Mouse (Mus musculus) mouse embryonic stem cell (cell line): ENCODE measurements around the gene Magi2.
"Not testable (repeated sequence)": the region's sequence is repeated elsewhere in the genome, so short reads cannot be mapped to it uniquely, and the experiment has no call there.

Experiments
- in situ Hi-C, 2 experiments: fragments of 300-500 bp; cut with MboI; formaldehyde crosslinking; loops; 1 replicate in 1 of 2; 3 replicates in 1 of 2; pipeline ENCODE4 v1.14.3; 2019 to 2020; ENCODE audit warnings: low sequenced_read_pairs in 2 of 2, low pct_unique_long_range_greater_than_20kb in 1 of 2, mixed read lengths in 1 of 2; ENCODE audit not compliant: unreplicated experiment in 1 of 2

Magi2 gene

DNA sequence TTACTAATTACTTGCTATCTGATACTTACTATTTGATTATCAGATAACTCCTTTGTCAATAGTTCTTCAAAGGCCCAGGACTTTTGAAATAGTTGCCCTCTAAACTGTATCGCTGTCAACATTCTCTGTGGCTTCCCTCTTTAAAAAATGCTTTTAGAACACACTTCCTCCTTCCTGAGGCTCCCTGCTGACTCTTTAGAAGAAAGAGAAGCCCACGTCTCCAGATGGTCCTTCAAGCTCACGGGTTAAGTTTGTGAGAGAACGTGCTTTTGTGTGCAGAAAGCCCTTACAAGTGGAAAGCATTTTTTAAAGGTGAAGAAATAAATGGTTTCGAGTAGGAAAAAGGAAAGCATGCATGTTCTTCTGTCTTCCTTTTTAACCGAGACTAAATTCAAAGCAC, 1267.2 kb downstream of the Magi2 start:
- in situ Hi-C loops: no loop called here

DNA sequence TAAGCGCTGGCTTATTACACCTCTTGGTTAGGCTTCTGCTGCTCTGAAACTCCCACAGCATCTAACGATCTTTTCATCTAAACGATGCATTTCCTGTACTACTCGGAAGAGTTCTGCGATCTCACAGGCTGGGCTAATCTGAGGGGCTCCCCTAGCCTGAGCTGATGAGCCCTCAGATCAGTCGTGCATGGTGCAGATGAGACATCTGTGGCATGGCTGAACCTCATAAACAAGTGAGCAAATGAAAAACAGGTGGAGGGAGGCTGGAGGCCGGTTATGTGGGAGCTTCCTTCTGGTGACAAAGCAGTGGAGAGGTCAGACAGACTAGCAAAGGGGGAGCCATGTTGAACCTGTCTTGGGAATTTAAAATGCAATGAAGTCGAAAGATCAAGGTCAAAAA, 1270.1 kb downstream of the Magi2 start:
- in situ Hi-C loops: no loop called here

DNA sequence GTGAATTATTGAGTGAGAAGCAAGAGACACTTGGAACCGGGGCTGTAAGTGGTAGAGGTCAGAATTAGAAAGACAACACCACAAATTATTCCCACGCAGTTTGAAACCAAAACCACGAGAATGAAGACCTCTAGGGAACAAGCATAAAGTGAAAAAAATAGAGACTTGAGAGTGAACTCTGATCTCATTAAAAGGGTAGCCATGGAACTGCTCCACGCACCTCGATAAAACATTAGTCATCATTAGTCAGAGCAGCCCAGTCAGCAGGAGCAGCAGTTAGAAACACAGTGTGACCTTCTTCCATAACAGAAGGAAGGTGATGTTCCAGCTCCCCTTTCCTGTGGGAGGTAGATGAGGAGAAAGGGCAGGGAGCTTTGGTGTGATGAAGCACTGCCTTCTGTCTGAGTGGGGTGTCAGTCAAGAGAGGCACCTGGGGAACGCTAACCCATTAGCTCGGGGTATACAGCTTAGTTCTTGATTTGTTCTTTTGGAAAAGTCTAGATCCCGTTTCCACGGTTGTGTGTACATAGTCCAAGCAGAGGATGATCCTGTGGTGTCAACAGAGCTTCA, 1272.3 kb downstream of the Magi2 start:
- in situ Hi-C loops: no loop called here

DNA sequence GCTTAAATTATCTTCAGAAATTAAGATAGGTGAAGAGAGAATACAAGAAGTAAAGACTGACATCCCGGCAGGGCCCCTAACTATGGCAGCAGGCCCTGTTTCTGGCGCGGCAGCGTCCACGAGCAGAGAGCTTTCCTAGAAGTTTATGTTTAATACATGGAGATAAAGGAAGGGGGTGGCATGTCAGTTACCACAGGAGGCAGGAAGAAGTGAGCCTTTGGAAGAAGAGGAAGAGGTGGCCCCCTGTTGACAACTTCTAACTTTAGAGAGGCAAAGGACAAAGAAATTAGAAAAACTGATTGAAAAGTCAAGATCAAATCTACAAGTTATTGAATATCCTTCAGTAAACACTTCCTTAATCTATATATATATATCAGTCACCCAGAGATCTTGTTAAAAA, 1281.8 kb downstream of the Magi2 start:
- in situ Hi-C loops: no loop called here

DNA sequence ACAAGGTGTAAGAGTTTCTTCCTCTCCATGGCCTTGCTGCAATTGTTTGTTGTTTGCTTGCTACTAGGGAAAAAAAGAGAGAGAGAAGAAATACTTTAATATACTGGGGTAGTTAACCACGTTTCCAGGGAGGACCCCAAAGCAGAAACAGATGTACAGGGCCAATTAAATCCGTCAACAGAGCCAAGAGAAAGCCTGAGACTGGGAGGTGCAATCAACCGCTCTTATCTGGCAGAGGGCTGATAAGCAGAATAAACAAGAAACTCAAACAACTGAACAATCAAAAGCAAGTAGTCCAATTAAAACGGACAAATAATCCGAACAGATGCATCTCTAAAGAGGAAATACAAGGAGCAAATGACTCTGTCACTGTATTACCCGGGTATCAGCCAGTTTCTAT, 1282.8 kb downstream of the Magi2 start:
- in situ Hi-C loops: no loop called here

DNA sequence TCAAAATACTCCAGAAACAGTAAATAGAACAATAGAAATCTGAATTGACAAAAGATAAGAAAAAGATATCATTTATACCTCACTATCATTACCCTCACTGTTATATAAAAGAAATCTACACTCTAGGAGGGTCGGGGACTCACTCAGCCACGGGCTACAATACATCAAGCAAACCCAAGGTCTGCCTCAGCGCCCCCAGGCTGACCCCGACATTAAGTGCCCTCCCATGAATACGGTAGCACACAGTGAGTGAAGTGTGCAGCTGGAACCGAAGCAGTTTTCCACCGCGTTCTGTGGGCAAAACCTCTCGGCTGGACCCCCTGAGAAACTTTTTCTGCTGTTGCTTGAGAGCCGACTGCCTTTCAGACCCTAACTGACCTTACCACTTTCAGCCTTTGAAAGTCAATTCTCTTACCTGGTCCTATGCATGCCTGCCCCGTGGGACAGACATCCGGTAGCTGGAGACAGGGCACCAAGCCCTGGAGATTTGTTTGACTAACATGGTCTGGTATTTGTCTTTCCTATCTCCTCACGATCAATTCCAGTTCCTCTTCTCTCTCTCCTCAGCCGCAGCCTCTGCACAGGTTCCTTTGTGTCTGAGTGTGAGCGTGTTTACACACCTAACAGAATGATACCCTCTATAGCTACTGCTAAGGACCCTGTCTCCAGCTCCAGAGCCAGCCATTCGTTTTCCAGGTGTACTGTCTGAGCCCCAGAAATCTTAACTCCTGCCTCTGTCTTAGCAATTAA, 1285.7 kb downstream of the Magi2 start:
- in situ Hi-C loops: no loop called here

DNA sequence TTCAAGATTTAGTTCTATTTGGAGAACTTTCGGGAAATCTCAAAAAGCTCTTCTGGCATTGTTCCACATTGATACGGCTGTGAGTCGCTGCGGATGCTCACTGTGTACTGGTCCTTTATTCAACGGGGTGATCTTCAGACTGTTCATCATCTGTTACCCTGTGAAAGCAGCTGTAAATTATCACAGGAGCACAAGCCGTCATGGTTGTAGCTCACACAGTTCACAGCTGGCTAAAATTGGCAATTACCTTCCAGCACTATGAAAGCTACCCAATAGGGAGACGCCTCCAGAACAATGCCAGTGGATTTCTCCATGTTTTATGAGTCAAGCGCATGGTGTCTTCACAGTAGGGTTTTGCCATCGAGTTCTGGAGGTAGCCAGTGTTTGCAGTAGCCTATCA, 1294.8 kb downstream of the Magi2 start:
- in situ Hi-C loops: no loop called here

DNA sequence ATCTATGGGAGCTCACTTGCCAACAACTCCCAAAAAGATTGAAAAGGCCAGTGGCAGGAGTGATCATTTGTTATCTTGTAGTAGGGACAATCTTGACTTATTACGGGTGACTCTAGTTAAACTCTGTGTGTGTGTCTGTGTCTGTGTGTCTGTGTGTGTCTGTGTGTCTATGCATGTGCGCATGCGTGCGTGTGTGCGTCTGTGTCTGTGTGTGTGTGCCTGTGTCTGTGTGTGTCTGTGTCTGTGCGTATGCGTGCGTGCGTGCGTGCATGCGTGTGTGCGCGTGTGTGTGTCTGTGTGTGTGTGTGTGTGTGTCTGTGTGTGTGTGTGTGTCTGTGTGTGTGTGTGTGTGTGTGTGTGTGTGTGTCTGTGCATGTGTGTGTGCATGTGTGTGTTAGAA, 1295.2 kb downstream of the Magi2 start:
- in situ Hi-C loops: no loop called here

DNA sequence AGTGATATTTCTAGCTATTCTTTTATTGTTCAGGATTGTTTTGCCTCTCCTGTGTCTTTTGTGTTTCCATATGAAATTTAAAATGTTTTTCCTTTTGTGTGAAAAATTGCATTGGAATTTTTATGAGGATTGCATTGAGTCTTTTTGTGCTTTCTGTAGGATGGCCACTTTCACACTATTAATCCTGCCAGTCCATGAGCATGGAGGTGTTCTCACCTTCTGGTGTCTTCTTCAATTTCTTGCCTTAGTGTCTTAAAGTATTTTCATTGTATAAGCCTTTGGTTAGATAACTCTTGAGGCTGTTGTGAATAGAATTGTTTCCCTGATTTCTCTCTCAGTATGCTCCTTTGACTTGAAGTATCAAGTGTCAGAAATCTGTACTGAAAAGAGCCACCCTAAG, 1296.9 kb downstream of the Magi2 start:
- in situ Hi-C loops: no loop called here

DNA sequence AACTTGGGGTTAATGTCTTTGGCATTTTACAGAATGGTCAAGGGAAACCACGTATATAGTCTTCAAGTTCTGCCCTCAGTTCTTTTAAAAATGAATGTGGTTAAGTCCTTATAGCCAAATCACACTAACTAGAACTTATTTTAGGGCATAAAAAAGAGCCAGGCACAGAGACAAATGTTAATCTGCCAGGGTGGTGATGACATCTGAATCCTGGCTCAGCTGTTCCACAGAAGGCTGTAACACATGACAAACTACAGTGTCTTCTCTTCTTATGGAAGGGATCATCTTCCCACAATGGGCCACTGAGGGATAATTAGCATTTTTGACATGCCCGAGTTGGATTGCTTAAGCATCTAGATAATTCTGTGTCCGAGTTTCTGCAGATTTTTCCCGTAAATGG, 1299.8 kb downstream of the Magi2 start:
- in situ Hi-C loops: not testable (repeated sequence)

DNA sequence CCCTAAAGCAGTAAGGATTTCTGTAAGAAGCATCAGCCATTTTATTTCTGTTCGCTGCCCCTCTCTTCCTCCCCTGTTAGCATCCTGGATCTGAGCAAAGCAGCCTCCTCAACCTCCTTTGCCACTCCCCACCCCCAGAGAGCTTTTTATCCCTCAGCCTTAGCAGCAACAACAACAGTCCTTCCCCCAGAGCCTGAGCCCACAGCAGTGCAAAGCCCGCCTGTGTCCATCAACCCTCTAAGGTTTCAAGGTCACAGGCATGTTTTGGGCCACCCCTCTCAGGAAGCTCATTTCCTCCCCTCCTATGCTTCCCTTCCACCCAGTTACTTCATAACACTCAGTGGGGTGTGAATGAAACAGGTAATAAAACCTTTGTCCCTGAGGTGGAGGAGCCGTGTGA, 1309.7 kb downstream of the Magi2 start:
- in situ Hi-C loops: no loop called here

DNA sequence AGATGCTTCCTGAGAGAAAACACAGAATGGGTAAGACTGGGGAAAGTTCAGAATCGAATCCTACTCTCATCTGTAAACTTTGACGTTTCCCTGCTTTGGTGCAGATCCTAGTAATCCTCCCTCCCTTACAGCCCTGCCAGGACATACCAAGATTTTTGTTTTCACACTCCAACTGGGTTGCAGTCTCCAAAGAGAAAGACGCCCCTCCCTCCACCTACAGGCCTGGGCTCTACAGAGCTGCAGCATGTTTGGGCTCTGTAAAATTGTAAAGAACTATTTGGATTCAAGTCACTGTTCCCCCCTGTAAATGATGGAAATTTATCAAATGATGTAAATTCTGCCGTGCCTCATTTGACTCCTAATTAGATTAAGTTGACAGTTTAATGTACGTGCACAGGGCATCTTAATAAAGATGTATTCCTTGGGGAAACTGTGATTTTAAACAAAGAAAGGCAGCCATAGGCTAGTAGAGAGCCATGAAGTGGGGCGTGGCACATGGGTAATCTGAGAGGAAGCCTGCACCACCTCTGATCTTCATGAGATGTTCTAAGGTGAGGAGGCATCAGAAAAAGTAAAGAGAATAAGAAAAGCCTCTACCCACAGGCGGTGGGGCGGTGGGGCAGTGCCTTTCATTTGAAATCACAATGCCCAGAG, 1310.7 kb downstream of the Magi2 start:
- in situ Hi-C loops: no loop called here

DNA sequence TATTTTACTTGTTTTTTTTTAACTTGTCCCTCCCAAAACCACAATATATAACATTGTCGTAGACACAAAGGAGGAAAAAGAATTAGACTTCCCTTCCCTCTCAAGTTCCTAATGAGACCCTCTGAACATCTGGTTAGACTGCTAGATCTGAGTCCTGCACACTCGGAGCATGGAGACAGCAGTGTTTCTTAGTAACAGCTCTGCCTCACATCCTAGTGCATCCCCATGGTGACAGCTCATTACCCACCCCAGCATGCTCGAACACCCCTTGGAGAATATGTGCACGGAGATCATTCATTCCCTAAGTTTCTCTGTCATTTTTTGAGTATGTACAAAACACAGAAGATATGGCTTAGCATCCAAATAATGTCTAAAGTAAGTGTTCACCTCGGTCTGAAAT, 1317.5 kb downstream of the Magi2 start:
- in situ Hi-C loops: no loop called here

DNA sequence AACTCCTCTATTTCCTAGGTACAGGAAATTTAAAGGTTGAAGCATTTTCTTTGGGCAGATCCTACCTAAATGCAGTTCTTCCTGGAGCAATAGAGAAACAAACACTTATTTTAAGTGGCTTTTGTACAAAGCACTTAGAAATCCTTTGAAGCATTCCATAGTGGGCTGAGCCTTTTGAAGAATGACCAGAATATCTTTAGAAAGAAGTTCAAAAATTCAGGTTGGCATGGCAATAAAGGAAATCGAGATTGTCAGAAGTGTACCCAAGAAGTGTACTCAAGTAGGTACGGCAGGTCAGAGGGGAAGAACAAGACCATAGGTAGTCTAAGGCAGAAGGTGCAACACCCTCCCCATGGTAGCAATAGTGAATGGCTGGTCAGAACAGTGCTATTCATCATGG, 1332.5 kb downstream of the Magi2 start:
- in situ Hi-C loops: no loop called here

DNA sequence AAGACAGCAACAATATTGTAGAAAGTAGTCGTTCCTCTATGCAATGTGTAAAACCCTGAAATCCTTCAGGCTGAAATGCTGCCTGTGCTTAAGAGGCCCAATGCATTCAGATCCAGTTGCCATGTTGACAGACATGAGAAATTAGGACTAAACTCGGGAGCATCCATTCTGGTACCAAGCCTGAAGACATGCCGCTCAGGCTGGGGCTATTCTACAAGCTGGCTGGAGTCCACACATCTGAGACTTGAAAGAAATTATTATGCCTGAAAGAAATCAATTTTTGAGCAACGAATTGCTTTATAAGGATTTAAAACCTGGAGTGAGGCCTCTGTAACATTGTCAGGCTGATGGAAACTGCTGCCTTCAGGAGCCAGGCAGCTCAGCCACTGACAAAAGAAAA, 1333.0 kb downstream of the Magi2 start:
- in situ Hi-C loops: no loop called here

DNA sequence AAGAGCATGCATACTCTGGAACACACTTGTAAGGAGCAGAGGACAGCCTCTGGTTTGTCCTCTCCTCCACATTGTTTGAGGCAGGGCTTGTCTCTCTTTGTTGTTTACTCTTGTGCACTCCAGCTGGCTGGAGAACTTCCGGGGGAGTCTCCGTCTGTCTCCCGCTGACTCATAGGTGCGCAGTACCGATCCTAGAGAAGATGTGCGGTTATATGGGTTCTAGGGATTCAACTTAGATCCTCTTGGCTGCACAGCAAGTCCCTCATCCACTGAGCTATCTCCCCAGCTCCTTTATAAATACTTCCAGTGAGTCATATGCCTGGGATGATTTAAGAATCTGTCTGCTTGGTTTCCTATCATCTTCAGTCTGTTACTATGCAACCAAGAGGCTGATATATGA, 1341.6 kb downstream of the Magi2 start:
- in situ Hi-C loops: no loop called here

DNA sequence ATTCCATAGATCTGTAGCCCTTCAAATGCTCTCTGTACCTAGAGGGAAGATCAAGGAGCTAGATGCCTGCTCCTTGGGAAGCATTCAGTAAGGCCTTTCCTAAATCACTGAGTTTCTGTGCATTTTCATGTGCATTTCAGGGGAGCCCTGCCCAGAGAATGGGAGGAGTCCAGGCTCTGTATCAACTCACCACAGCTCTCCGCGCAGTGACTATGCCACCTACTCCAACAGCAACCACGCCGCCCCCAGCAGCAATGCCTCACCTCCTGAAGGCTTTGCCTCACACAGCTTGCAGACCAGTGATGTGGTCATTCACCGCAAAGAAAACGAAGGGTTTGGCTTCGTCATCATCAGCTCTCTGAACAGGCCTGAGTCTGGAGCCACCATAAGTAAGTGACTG, 1342.1 kb downstream of the Magi2 start:
- in situ Hi-C loops: no loop called here

DNA sequence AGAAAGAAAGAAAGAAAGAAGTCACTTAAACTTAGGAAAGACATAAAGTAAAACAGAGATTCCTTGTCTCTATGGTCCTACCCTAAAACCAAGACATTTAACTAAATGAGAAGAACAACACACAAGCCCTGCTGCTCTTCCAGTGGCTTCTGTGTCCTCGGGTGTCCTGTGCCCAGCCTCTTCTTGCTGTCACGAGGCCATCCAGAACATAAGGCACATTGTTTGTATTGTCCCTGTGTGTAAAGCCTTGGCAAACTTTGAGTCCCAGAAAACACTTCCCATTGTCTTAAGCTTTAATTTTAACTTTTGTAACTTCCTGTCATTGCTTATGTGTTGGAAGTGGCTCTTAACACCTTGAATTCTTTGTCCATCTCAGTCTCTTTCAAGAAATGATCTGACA, 1348.0 kb downstream of the Magi2 start:
- in situ Hi-C loops: no loop called here

DNA sequence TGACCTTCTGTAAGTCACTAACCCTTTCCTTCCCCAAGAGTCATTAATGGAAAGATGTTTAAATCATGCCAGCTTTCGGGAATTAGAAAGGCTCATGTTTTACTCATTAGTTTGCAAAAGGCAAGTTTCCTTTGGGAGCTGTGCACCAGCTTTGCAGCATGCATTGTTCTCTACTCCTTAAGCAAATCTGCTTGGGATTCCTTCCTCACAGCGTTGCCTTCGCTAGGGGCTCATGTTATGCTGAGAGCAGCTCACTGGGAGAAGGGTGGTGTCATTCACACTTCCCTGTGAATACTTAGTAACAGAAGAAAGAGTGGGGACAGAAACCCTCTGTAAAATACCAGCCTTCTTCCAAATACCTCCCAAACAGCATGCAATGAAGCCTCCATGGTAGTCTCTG, 1349.0 kb downstream of the Magi2 start:
- in situ Hi-C loops: no loop called here

DNA sequence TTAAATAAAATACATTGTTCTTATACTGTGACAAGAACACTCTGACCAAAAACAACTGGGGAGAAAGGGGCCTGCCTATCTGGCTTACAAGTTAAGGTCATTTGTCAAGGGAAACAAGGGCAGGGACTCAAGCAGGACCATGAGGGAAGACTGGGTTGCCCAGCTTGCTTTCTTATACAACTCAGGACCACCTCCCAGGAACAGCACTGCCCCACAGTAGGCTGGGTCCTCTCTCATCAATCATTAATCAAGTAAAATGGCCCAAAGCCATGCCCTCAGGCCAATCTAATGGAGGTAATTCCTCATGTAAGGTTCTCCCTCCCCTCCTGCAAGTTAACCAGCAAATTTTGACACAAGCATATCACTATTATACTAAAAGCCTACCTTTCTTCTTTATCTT, 1349.4 kb downstream of the Magi2 start:
- in situ Hi-C loops: no loop called here
